Mouse (Mus musculus) bone marrow macrophage, adult 2 months (primary cell): ENCODE measurements around the gene Sirt2. TPM values are rescaled to one million over a fixed set of nuclear protein-coding genes. Genes with fewer than 3 reads are reported as not detected.

Source experiments
- H3K27ac ChIP-seq: 2 replicates; pipeline ENCODE4 v1.5.1; 2012; ENCODE audit warnings: low read depth, low read length; ENCODE audit not compliant: insufficient read depth
- H3K4me1 ChIP-seq: 2 replicates; pipeline ENCODE4 v1.6.1; 2012; ENCODE audit warnings: low read length; ENCODE audit not compliant: control insufficient read depth, insufficient read depth
- H3K4me3 ChIP-seq: 2 replicates; pipeline ENCODE4 v1.5.1; 2012; ENCODE audit warnings: mild to moderate bottlenecking, low read length, moderate library complexity; ENCODE audit not compliant: insufficient read depth
- CTCF ChIP-seq: IDR thresholded peaks from 2 replicates; pipeline ENCODE4 v1.5.1; 2012; ENCODE audit warnings: low read depth, mild to moderate bottlenecking, low read length, moderate library complexity
- POLR2A ChIP-seq: IDR thresholded peaks from 2 replicates; pipeline ENCODE4 v1.6.1; 2012; ENCODE audit warnings: mild to moderate bottlenecking, low read depth, low read length, borderline replicate concordance
- polyA plus RNA-seq: library from polyadenylated mRNA; stranded (reverse); fragments of >200 nt; gene quantifications from 2 replicates; pipeline ENCODE4 v1.2.4, GENCODE M21; 2012; ENCODE audit not compliant: missing spikeins, insufficient read depth, insufficient read length

The Sirt2 gene
- polyA plus RNA-seq, 1 experiment: 192 TPM

DNA sequence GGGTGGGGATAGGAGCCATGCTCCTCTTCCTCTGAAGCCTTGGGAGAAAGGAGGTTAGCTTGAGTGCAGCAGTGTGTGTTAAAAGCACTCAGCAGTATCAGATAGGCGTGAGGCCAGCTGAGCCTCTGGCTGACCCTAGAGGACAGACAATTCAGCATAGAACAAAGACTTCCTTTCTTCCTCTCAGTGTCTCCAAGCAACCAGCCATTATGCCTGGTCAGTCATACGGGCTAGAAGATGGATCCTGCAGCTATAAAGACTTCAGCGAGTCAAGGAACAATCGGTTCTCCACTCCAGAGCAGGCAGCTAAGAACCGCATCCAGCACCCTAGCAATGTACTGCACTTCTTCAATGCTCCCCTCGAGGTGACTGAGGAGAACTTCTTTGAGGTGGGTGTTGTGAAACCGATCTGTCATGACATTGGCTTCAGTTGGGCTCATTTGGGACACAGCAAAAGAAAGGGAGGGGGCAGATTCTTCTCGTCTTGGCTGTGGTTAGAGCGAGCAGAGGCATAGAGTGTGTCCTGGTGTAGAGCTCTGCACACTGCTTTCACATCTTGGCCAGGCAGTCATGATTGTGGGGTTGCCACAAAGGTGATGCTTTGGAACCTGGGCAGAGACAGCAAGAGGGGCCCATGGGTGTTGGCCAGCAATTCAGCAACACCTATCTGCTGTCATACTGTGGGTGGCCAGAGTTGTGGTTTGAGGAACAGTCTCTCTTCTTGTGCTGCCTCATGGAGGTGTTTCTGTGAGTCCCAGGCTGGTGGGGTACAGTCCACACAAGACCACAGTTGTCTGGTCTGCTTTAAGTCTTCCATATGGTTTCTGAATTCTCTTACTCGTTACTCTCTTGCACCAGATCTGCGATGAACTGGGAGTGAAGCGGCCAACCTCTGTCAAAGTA is 54.1 kb downstream of the Sirt2 start:
- Histone ChIP-seq H3K4me3 (no peak overlapping the region), H3K4me1 (peaks cover 40% of the 10 kb centered on the region), H3K27ac (no peak overlapping the region)
- TF ChIP-seq CTCF (no peak), POLR2A (no peak)

GRCm38 (mm10) chr7:28821261-28821831 is 54.8 kb downstream of the Sirt2 start:
- peaks cover 41% of the 10 kb centered on the region for H3K4me1 ChIP-seq
- TF ChIP-seq POLR2A (no peak), CTCF (no peak)
- H3K4me3 ChIP-seq: no peak overlapping the region
- no peak overlapping the region for H3K27ac ChIP-seq

DNA sequence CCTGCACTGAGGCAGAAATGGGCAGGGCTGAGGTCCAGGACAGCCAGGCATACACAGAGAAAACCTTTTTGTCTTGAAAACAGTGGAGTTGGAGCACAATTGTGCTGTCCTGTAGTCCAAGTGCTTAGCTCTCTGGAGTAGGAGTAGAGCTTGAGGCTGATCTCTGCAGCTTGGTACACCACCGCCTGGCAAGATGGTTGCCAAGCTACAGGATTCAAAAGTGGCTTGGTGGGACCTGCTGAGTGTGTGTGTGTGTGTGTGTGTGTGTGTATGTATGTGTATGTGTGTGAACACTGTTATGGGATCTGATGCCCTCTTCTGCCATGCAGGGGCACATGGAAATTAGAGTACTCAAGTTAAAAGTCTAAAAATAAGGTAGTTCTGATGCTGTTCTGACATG is 56.0 kb downstream of the Sirt2 start:
- H3K27ac ChIP-seq: no peak overlapping the region

DNA sequence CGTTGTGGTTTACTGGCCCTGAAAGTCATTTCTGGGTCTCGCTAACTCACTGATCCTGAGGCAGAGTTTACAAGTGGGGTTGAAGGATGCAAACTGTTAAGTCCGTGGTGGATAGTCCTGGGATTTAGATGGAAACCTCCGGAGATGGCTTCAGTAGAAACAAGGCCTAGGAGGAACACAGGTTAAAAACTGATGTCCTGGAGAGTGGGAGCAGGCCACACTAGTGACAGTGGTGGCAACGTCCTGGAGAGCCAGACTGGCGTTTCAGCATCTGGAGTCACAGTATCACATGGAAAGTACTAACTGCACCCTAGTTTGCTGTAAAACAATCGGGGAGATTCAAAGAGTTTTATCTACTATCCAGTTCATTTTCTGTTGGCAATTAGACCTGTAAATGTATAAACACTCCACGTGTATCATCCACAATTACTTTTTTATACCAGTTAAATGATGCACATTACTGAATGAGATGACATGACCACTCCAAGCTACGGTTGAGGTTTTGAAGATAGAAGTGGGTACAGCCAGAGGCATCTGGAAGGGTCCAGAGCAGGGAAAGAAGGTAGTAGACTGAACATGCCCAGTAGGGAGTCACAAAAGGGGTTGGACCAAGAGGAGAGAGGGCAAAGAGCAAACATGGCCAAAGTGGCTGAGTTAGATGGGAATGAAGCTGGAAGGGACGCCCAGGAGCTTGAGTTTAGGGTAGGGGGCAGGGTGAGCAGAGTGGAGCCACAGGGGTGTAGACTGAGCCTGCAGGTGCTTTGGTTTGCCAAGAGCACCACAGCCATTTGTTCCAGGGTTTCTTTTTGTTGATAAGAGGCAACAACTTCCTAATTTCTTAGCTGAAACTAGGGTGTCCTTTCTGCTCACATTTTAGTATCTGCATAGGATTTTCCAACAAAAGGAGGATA is 56.7 kb downstream of the Sirt2 start:
- TF ChIP-seq POLR2A: no peak
- no peak for TF ChIP-seq CTCF
- no peak overlapping the region for H3K27ac ChIP-seq
- H3K4me3 ChIP-seq: no peak overlapping the region
- peaks cover 41% of the 10 kb centered on the region for H3K4me1 ChIP-seq

More for the DNA sequence above, 56.0 kb downstream of the Sirt2 start:
- TF ChIP-seq CTCF: no peak
- no peak for TF ChIP-seq POLR2A
- H3K4me3 ChIP-seq: no peak overlapping the region
- peaks cover 41% of the 10 kb centered on the region for H3K4me1 ChIP-seq

- Histone ChIP-seq H3K4me3 (no peak overlapping the region), H3K27ac (no peak overlapping the region), H3K4me1 (peaks cover 43% of the 10 kb centered on the region)
- TF ChIP-seq POLR2A (no peak), CTCF (no peak)
These were observed 57.4 kb downstream of the Sirt2 start for GRCm38 (mm10) chr7:28823932-28824331.

DNA sequence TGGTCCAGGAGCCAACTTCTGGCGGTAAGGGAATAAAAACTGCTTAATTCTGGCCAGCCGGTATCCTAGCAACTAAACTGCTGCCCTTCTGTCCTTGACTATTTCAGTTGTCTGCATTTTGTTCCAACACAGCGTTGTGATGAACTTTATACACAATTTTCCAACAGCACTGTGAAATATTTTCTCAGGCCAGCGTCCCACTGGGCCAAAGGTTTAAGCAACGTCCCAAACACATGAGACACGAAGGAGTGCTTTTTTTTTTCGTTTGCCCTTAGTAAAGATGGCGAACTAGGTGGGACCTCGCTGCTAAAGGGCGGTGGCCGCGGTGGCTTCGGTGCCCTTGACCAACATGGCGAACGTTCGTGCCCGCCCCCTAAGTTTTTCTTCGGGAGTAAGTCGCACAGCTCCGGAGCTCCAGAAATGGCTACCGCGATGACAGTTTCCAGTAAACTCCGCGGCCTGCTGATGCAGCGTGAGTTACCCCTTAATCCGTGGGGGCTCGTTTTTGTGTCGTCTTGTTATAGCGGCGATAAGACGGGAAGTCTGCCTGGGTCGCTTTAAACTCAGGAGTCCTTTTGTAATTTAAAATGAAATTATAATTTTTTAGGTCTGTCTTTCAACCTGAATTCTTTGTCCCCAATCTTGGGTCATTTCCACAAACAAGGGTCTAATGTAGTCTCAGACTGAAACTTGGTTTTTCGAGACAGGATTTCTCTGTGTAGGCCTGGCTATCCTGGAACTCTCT is 58.6 kb downstream of the Sirt2 start, which contains the start of gene Ech1:
Gene Ech1 (plus strand): TSS at position 277 of the 745 bp plus-strand sequence.
- H3K4me1 ChIP-seq: peaks cover 37% of the 10 kb centered on the region
- H3K27ac ChIP-seq: peak within 1 kb of the TSS; percentile 76

DNA sequence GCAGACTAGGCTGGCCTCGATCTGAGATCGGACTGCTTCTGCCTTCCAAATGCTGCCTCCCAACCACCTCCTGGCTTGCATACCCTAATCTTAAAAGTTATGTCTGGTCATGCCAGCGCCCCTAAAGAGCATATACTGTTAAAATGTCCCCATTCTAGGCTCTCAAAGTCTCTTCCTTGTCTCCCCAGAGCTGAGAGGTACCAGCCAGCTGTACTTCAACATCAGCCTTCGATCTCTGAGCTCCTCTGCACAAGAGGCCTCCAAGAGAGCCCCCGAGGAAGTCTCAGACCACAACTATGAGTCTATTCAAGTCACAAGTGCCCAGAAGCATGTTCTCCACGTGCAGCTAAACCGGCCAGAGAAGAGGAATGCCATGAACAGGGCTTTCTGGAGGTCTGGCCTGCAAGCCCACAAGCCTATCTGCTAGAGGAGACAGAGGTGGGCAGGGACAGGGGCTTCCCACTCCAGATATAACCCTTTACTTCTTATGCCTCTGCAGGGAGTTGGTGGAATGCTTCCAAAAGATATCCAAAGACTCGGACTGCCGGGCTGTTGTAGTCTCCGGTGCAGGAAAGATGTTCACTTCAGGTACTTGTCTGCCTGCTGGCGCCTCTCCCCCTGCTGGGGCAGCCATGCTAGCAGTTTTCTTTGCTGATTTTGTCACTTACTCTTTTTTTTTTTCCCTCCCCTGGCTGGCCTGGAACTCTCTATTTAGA is 59.3 kb downstream of the Sirt2 start:
- Histone ChIP-seq H3K4me3 (peak overlapping the region; percentile 64), H3K4me1 (peaks cover 30% of the 10 kb centered on the region), H3K27ac (peak overlapping the region; percentile 76)
- no peak for TF ChIP-seq CTCF
- peak; percentile 67; the same call in 1 of the 2 replicates for TF ChIP-seq POLR2A

More for the DNA sequence above, 58.6 kb downstream of the Sirt2 start, which contains the start of gene Ech1:
- no peak for TF ChIP-seq POLR2A
- no peak for TF ChIP-seq CTCF
- H3K4me3 ChIP-seq: peak within 1 kb of the TSS; percentile 64

DNA sequence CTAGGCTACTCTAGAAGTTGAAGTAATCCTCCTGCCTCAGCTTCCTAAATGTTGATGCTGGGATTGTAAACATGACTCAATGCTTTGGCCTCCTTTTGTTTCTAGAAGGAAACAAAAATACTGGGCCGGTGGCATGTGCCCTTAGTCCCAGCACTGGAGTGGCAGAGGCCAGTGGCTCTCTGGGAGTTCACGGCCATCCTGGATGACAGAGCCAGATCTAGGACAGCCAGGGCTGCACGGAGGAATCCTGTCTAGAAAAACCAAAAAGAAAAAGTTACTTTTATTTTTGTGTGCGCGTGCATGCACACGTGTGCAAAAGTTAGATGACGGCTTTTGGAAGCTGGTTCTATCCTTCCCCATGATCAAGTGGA is 59.9 kb downstream of the Sirt2 start:
- peaks cover 27% of the 10 kb centered on the region for H3K4me1 ChIP-seq

GRCm38 (mm10) chr7:28827338-28827737 is 60.8 kb downstream of the Sirt2 start:
- TF ChIP-seq POLR2A: no peak
- TF ChIP-seq CTCF: no peak
- Histone ChIP-seq H3K4me3 (no peak overlapping the region), H3K4me1 (peaks cover 30% of the 10 kb centered on the region), H3K27ac (no peak overlapping the region)

More for the DNA sequence above, 59.9 kb downstream of the Sirt2 start:
- Histone ChIP-seq H3K27ac (no peak overlapping the region; the same call in 1 of the 2 replicates), H3K4me3 (no peak overlapping the region)
- no peak for TF ChIP-seq POLR2A
- TF ChIP-seq CTCF: no peak
